Mouse (Mus musculus): Measurements from ENCODE around the gene Gm12184.
"Not testable (repeated sequence)": the region's sequence is repeated elsewhere in the genome, so short reads cannot be mapped to it uniquely, and the experiment has no call there.

Gm12184 gene

GRCm38 (mm10) chr11:48822768-48823512, 3.5 kb downstream of the Gm12184 start:
- no peak for DNase-seq

GRCm38 (mm10) chr11:48821299-48821698, 5.2 kb downstream of the Gm12184 start:
- not testable (repeated sequence) for DNase-seq

DNA sequence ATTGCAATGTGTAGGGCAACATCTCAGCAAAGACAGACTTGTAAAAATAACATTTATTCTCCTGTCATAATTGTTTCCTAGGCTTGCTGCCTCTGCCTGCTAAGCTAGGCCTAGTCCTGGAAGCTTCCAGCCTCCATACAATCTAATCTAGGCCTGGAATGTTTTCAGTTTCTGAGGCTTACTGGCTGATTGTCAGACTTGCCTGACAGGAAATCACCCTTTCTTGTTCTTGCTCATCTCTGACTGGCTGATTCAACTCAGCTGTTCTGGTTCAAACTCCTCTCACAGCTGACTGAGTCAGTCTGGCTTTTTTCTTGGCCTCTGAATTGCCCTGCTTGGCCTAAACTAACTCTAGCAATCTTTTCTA, 6.2 kb downstream of the Gm12184 start:
- no peak for DNase-seq

- no peak for DNase-seq
Measured at GRCm38 (mm10) chr11:48819614-48820307, 6.7 kb downstream of the Gm12184 start.

- peak; percentile 85 for DNase-seq
Measured at GRCm38 (mm10) chr11:48818346-48818745, 8.1 kb downstream of the Gm12184 start.

DNA sequence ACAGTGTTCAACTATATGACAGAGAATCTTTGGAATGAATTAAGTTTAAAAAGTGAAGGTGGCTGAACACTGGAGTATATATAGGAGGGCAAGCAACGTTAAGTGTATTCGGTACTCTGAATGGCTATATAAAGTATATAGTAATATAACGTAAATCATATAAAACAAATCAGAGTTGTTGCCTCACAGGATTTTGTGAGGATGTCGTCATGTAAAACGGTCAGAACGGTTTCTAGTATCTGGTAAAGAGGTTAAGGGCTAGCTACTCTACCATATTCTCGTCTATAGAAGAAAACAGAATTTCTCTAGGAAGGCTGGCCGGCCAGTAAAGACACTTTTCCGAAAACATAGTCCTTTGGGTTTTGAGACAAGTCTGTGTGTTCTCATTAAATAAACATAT, 8.7 kb downstream of the Gm12184 start:
- no peak for DNase-seq

GRCm38 (mm10) chr11:48816800-48817665, 9.4 kb downstream of the Gm12184 start, which contains the start of gene Trim41:
Trim41 (minus strand) TSS chr11:48817353.
- DNase-seq = peak; percentile 99

GRCm38 (mm10) chr11:48816281-48816781, 10.1 kb downstream of the Gm12184 start:
- DNase-seq = peak; percentile 42

- no peak for DNase-seq
Measured at GRCm38 (mm10) chr11:48815851-48816250, 10.6 kb downstream of the Gm12184 start.

- no peak for DNase-seq
Measured at GRCm38 (mm10) chr11:48813782-48814181, 12.7 kb downstream of the Gm12184 start.

DNA sequence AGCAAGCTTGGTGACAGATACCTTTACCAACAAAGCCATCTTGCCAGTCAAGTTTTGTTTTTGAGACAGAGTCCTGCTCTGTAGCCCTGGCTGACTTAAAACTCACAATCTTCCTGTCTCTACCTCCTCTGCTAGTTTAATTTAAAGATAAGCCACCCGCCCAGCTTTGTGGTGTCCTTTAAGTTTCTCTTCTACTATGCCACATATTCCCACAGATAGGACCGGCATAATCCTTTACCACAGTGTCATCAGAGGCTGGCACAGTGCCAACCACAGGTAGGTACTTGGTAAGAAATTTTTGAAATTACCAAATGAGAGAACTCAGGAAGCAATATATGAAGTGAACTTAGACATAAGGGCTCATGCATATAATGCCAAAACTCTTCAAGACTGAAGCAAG, 16.3 kb downstream of the Gm12184 start:
- DNase-seq = no peak

GRCm38 (mm10) chr11:48809434-48809830, 17.0 kb downstream of the Gm12184 start:
- no peak for DNase-seq

GRCm38 (mm10) chr11:48808737-48809433, 17.6 kb downstream of the Gm12184 start:
- no peak for DNase-seq

DNA sequence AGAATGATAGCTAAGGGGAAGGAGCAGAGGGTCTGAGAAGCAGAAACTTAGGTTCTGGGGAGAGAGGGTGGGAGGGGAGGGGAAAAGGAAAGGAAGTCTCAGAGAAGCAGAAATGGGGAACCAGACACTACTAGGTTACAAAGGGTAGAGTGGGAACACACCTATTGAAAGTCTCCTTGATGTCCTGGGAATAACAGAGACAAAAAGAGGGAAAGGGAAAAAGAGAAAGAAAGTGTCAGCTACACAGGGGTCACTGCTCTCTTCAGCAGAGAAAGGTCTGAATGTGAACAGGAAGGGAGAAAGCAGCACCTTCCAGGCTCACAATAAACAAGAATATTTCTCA, 18.2 kb downstream of the Gm12184 start:
- no peak for DNase-seq

DNA sequence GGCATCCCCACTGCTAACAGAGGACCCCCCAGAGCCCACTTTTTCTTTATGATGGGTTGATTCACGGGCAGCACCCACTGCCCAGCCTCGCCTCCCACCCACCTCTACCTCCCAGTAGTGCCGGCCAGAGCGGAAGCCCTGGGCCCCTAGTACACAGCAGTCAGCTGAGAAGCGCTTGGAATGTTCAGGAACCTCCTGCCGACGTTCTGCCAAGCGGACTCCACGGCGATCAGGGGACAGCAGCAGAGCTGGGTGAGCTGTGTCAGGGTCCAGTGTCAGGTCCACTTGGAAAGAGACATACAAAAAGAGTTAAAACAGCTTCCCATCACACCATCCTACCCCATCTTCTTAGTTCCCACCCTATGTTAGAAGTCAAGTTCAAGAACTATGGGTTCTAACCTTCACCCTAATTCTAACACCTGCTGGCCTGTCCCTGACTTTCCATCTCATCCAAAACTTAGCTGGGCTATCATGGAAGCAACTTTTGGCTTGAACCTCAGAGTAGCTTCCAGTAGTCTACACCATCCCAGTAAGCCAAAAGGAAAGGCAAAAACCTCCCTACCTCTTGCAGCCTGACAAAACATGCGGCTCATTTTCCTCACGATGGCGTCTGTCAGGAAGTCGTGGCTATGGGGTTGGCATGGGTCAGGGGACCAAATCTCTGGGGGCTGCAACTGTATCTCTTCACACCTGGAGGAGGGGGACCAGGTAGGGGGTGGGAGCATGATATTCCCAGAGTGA, 18.7 kb downstream of the Gm12184 start:
- DNase-seq = no peak

DNA sequence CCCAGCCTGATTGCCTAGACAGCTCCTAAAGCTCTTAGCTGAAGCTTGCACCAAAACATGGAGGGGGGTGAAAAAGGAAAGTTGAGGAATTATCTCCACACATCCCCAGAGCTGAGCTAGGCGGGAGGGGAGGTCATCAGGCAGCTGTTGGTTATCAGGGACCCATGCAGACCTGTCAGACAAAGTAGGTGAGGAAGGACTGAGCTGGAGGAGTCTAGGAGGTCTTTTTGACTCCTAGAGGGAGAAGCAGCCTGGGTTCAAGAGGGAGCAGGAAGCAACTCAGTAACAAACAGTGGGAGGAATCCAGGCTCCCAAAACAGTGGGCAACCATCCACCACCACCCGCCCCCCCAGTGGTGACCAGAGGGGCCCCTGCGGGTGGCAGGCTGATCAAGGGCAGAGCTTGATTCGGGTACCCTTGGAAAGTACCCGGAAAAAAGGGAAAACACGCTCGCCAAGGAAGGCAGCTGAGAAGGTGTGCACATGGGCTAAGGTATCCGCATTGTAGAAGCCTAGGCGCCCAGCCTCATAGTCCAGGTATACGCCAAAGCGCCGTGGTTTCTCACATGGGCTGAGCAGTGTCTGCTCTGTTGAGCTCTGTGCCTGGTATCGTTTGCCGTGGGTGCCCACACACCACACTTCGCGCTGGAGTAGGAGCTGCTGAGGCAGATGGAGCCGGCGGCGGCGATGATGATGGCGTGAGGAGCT, 19.4 kb downstream of the Gm12184 start:
- peak; percentile 58 for DNase-seq

GRCm38 (mm10) chr11:48804922-48805321, 21.5 kb downstream of the Gm12184 start:
- DNase-seq = no peak

DNA sequence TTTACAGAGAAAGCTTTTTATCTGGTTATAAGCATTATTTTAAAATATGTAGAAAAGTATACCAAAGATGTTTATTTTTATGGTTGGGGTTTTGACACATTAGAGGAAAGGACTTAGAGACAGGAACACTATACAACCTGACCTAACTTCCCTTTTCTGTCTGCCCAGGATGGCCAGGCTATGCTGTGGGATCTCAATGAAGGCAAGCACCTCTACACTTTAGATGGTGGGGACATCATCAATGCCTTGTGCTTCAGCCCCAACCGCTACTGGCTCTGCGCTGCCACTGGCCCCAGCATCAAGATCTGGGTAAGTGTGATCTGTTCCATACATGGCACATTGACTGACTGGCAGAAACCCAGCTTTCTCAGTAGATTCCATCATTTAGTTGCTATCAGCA, 22.5 kb downstream of the Gm12184 start:
- no peak for DNase-seq

- DNase-seq = no peak
Measured at GRCm38 (mm10) chr11:48801831-48802772, 24.4 kb downstream of the Gm12184 start.
